Mouse (Mus musculus) spleen, adult 2 months (tissue): ENCODE measurements around the gene Fgf16.

Experiments used
- CTCF ChIP-seq: fragments of 200-500 bp; IDR thresholded peaks from 2 replicates; pipeline ENCODE4 v1.5.1; 2011; ENCODE audit warnings: mild to moderate bottlenecking, inconsistent platforms; ENCODE audit not compliant: insufficient read depth, insufficient read length, insufficient replicate concordance; ENCODE audit errors: extremely low read depth
- POLR2A ChIP-seq: fragments of 200-500 bp; IDR thresholded peaks from 2 replicates; pipeline ENCODE4 v1.6.1; 2011; ENCODE audit warnings: low read depth, low read length, inconsistent platforms

DNA sequence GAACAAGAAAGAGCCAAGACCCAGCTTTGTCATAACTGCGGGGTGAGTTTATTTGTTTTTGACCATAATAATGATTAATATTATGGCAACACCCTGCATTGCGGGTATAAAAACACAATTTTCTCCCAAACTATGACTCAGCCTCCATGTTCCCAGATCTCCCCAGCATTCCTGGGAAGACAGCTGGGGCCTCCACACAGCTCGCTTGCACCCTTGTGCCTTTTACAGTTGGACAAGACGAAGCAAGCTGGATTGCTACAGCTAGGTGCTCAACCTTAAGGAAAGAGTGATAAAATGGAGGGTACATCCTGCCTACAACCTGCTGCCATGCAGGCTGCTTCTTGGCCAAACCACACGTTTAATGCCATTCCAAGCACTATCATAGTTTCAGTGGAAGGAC is 45.7 kb upstream of the Fgf16 start:
- TF ChIP-seq POLR2A (no peak), CTCF (no peak)
